Mouse (Mus musculus): ENCODE data around the gene Olfr417.
"Not testable (repeated sequence)": the region's sequence is repeated elsewhere in the genome, so short reads cannot be mapped to it uniquely, and the experiment has no call there.

Olfr417 gene

GRCm38 (mm10) chr1:174364882-174365451 lies at the start of gene Olfr417:
Gene Olfr417, plus strand, starts transcription at chr1:174365122.
- DNase-seq (ENCODE audit: low spot score in 2 of 2): no peak

GRCm38 (mm10) chr1:174317308-174317707 lies 47.6 kb upstream of the Olfr417 start:
- no peak for DNase-seq (ENCODE audit: low spot score in 2 of 2)

GRCm38 (mm10) chr1:174330218-174330617 lies 34.7 kb upstream of the Olfr417 start, which contains the start of gene Mptx1:
Gene Mptx1, plus strand, starts transcription at chr1:174330518.
- no peak for DNase-seq (ENCODE audit: low spot score in 2 of 2)

DNA sequence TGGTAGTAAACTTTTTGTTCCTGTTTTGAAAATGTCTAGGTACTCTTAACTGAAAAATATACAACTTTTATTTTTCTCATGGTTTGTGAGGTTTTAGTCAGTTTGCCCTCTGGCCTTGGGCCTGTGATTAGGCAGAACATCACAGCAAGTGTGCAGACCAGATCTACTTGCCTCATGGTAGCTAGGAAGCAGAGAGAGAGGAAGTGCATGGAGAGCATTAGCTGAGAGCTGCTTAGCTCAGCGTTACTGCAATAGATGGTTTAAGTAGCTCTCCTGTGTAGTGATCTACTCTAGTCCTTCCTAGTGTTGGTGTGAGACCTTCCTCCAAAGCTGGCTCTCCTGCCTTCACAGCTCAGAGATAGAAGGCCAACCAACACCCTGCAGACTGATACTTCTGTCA lies 11.3 kb upstream of the Olfr417 start:
- not testable (repeated sequence) for DNase-seq (ENCODE audit: low spot score in 2 of 2)

GRCm38 (mm10) chr1:174354640-174355039 lies 10.3 kb upstream of the Olfr417 start:
- no peak for DNase-seq (ENCODE audit: low spot score in 2 of 2)

GRCm38 (mm10) chr1:174373799-174374198 lies 8.9 kb downstream of the Olfr417 start:
- DNase-seq (ENCODE audit: low spot score in 2 of 2): no peak

DNA sequence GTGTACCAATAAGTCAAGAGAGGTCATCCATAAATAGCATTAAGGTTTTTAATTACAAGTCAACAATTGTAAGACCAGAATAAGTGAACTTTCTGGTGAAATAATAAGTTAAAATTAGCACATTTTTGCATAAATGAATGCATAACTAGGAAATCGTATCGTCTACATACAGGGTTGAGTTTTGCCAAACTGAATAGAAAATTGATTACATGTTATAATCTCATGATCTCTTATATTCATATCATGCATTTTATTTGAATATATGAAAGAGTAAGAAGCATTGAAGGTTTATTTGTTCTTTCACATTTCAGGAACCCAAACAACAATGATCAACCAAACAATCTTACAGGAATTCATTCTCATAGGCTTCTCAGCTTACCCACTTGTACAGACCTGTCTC lies 25.8 kb downstream of the Olfr417 start, which contains the start of gene Olfr248:
Olfr248 (plus strand) TSS at position 301 of the 400 bp plus-strand sequence.
- no peak for DNase-seq (ENCODE audit: low spot score in 2 of 2)

DNA sequence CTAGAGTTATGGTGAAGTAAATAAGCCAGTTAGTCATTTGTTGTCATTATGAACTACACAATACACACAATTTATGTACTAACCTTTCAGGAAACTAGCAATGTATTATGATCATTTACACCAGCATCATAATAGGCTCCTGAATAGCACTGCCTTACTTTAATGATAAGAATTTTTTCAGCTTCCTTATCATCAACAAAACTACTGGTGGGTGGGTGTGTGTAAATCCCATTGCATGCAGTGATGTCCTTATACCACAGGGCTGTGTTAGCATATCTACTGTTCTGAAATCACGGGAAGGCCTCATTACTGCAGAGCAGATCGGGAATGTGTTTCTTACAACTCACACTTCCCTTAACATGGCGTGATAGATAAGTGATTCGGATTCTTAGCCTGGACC lies 58.0 kb downstream of the Olfr417 start:
- no peak for DNase-seq (ENCODE audit: low spot score in 2 of 2)

DNA sequence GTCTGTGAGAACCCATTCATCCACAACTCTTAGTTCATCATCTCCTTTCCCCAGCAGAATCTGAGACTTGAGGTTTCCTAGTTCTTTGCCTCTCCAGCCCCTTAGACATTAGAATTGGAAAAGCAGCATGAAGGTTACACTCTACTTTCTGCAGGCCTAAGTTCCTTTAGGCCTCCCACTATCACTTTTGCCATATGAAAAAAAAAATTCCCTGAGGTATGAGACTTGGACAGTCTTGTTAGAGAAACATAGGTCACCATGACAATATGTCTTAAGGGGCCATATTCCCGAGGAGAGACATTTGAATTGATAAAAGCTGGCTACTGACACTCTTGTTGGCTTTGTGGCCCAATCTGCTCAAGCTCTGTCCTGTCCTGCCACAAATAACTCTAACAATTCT lies 58.8 kb downstream of the Olfr417 start, which contains the start of gene Olfr414:
Olfr414 (plus strand) TSS at position 301 of the 400 bp plus-strand sequence.
- DNase-seq (ENCODE audit: low spot score in 2 of 2): no peak

Measured in spleen, postnatal 14 days (tissue).